Mouse (Mus musculus) G1E (cell line): ENCODE results near the gene Trove2.

Experiments used
- CTCF ChIP-seq: IDR thresholded peaks from 2 replicates; pipeline ENCODE4 v1.5.1; 2012; ENCODE audit warnings: low read depth, low read length, inconsistent platforms, mixed read lengths
- POLR2AphosphoS5 ChIP-seq: IDR thresholded peaks from 2 replicates; pipeline ENCODE4 v1.6.1; 2012; ENCODE audit warnings: low read depth, low read length, inconsistent platforms; ENCODE audit not compliant: insufficient replicate concordance
- TAL1 ChIP-seq: conservative IDR thresholded peaks from 2 replicates; pipeline ENCODE4 v1.6.1; 2012; ENCODE audit warnings: low read depth, low read length, inconsistent platforms, mixed read lengths

GRCm38 (mm10) chr1:143809062-143809461 lies 32.2 kb upstream of the Trove2 start:
- TF ChIP-seq CTCF (no peak), POLR2AphosphoS5 (no peak), TAL1 (no peak)
